Mouse (Mus musculus) intestine, postnatal 0 days (tissue): ENCODE results near the gene Eif3l. TPM values are rescaled to one million over a fixed set of nuclear protein-coding genes. Genes with fewer than 3 reads are reported as not detected.

Source experiments
- ATAC-seq: fragments of 200-750 bp; cut with Nextera tagmentation; 2 replicates; pipeline ENCODE4 v1.8.0; 2017; ENCODE audit warnings: mild to moderate bottlenecking, moderate TSS enrichment, moderate library complexity
- H3K27ac ChIP-seq: fragments of 300-500 bp; sonication (generic); 2 replicates; pipeline ENCODE4 v1.5.1; 2014; ENCODE audit warnings: mild to moderate bottlenecking, low read depth, low read length, moderate library complexity
- H3K27me3 ChIP-seq: fragments of 300-500 bp; sonication (generic); replicated peaks from 2 replicates; pipeline ENCODE4 v1.6.1; 2014; ENCODE audit warnings: low read length, mixed read lengths; ENCODE audit not compliant: control insufficient read depth, insufficient read depth
- H3K36me3 ChIP-seq: fragments of 300-500 bp; sonication (generic); 2 replicates; pipeline ENCODE4 v1.6.1; 2014; ENCODE audit warnings: mild to moderate bottlenecking, moderate library complexity; ENCODE audit not compliant: control insufficient read depth, insufficient read depth
- H3K4me1 ChIP-seq: fragments of 300-500 bp; sonication (generic); replicated peaks from 2 replicates; pipeline ENCODE4 v1.6.1; 2014; ENCODE audit warnings: antibody characterized with exemption, low read length, mixed read lengths; ENCODE audit not compliant: control insufficient read depth, insufficient read depth
- H3K4me2 ChIP-seq: fragments of 300-500 bp; sonication (generic); replicated peaks from 2 replicates; pipeline ENCODE4 v1.6.1; 2014; ENCODE audit warnings: low read depth, mild to moderate bottlenecking, moderate library complexity
- H3K4me3 ChIP-seq: fragments of 300-500 bp; sonication (generic); 2 replicates; pipeline ENCODE4 v1.5.1; 2014; ENCODE audit warnings: low read depth, low read length
- H3K9ac ChIP-seq: fragments of 300-500 bp; sonication (generic); 2 replicates; pipeline ENCODE4 v1.6.1; 2014; ENCODE audit warnings: mild to moderate bottlenecking, low read depth, low read length
- H3K9me3 ChIP-seq: fragments of 300-500 bp; sonication (generic); 2 replicates; pipeline ENCODE4 v1.6.1; 2016; ENCODE audit warnings: mixed run types; ENCODE audit not compliant: control insufficient read depth
- CTCF ChIP-seq: sonication (generic); IDR thresholded peaks from 2 replicates; pipeline ENCODE4 v1.5.1; 2016; ENCODE audit warnings: low read depth, mild to moderate bottlenecking, control low read depth, antibody characterized with exemption, moderate library complexity
- WGBS: fragments of 180-500 bp; shearing (Covaris S2); extraction: QIAGEN DNeasy Blood & Tissue Kit; methylation state at CpG from one replicate; pipeline ENCODE4 v1.1.7; 2014; 5-methylcytosine and 5-hydroxymethylcytosine counted together
- polyA plus RNA-seq: library from polyadenylated mRNA; unstranded; fragments of >200 nt; fragmentation: Nextera tagmentation; extraction: Ambion mirVana; gene quantifications from 2 replicates; pipeline ENCODE4 v1.2.1, GENCODE M21; 2015

Gene Eif3l
- polyA plus RNA-seq, 1 experiment from 2014 or later: 97.0 TPM

GRCm38 (mm10) chr15:79122119-79122518 lies 47.1 kb downstream of the Eif3l start:
- no peak overlapping the region for H3K4me2 ChIP-seq
- no peak overlapping the region for H3K27ac ChIP-seq
- no peaks in the 10 kb centered on the region for H3K27me3 ChIP-seq
- no peaks in the 10 kb centered on the region for H3K4me1 ChIP-seq
- no peak for ATAC-seq
- no peak overlapping the region for H3K9ac ChIP-seq
- TF ChIP-seq CTCF: no peak
- 84% methylated on average over 4 of the region's 4 CpGs for WGBS
- H3K9me3 ChIP-seq: no peaks in the 10 kb centered on the region
- H3K4me3 ChIP-seq: no peak overlapping the region
- peaks cover 88% of the 10 kb centered on the region for H3K36me3 ChIP-seq

DNA sequence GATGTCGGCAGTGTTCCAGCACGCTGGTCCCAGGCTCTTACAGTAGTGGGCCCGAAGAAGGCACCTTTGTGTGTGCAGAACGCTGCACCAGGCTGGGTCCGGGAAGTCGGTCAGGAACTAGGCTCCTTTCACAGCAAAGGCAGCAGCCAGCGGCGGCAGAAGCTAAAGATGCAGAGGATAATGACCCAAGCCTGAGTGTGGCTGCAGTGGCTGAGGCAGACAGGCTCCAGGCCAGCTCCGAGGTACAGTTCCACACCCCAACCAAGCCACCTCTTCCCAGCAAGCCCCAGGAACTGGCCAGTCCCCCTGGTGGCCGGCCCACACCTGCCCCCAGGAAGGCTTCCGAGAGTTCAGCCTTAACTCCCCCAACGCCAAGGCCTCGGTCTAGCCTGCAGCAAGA lies 47.6 kb downstream of the Eif3l start:
- peaks cover 88% of the 10 kb centered on the region for H3K36me3 ChIP-seq
- ATAC-seq: no peak
- no peak overlapping the region for H3K9ac ChIP-seq
- H3K4me1 ChIP-seq: no peaks in the 10 kb centered on the region
- H3K9me3 ChIP-seq: no peaks in the 10 kb centered on the region
- TF ChIP-seq CTCF: no peak
- H3K4me2 ChIP-seq: no peak overlapping the region
- no peaks in the 10 kb centered on the region for H3K27me3 ChIP-seq
- H3K27ac ChIP-seq: no peak overlapping the region
- 83% methylated on average over 13 of the region's 13 CpGs for WGBS
- no peak overlapping the region for H3K4me3 ChIP-seq

DNA sequence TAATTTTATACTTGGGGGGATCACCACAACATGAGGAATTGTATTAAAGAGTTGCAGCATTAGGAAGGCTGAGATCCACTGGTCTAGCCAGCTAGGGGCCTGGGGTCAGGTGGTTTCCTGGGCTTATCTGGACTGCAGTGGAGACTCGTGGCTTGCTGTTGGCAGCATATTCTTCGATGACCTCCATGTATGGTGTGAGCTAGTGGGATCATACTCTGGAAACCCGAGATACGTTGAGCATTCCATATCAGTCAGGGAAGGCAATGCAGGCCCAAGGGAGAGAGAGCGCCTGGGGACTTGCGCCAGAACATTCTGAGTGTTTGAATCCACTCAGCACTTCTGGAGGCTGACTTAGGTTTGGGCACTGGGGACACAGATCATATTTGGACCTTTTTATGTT lies 48.8 kb downstream of the Eif3l start:
- Histone ChIP-seq H3K27ac (no peak overlapping the region), H3K36me3 (peaks cover 88% of the 10 kb centered on the region), H3K9me3 (no peaks in the 10 kb centered on the region), H3K4me1 (no peaks in the 10 kb centered on the region), H3K27me3 (no peaks in the 10 kb centered on the region), H3K4me3 (no peak overlapping the region), H3K9ac (no peak overlapping the region), H3K4me2 (no peak overlapping the region)
- WGBS: 79% methylated on average over 6 of the region's 6 CpGs
- no peak for TF ChIP-seq CTCF
- no peak for ATAC-seq

DNA sequence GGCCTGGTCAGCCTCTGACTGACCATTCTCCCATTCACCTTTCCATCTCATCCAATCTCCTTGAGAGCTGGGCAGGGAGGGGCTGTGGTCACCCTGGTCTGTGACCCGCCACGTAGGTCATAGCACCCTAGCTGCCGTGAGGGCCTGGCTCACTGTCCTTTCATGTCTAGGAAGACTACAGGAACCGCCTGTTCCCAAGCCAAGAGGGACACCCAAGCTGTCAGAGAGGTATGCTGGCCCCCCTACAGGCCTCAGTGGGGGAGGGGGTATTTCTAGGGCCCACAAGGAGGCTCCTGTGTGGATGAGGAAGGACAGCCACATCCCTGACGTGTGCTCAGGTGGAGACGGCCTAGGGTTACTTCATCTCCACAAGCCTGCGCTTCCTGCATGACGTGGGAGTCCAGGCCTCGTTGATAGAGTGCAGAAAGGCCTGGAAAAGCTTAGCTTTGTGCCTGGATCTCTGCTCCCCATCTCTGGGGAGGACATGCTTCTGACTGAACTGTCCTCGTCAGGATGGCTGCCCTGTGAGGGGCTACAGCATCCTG lies 49.4 kb downstream of the Eif3l start:
- no peak for ATAC-seq
- H3K9ac ChIP-seq: no peak overlapping the region
- H3K9me3 ChIP-seq: no peaks in the 10 kb centered on the region
- H3K4me1 ChIP-seq: no peaks in the 10 kb centered on the region
- 87% methylated on average over 10 of the region's 10 CpGs for WGBS
- no peak overlapping the region for H3K4me2 ChIP-seq
- no peaks in the 10 kb centered on the region for H3K27me3 ChIP-seq
- TF ChIP-seq CTCF: no peak
- no peak overlapping the region for H3K27ac ChIP-seq
- H3K4me3 ChIP-seq: no peak overlapping the region
- peaks cover 86% of the 10 kb centered on the region for H3K36me3 ChIP-seq

DNA sequence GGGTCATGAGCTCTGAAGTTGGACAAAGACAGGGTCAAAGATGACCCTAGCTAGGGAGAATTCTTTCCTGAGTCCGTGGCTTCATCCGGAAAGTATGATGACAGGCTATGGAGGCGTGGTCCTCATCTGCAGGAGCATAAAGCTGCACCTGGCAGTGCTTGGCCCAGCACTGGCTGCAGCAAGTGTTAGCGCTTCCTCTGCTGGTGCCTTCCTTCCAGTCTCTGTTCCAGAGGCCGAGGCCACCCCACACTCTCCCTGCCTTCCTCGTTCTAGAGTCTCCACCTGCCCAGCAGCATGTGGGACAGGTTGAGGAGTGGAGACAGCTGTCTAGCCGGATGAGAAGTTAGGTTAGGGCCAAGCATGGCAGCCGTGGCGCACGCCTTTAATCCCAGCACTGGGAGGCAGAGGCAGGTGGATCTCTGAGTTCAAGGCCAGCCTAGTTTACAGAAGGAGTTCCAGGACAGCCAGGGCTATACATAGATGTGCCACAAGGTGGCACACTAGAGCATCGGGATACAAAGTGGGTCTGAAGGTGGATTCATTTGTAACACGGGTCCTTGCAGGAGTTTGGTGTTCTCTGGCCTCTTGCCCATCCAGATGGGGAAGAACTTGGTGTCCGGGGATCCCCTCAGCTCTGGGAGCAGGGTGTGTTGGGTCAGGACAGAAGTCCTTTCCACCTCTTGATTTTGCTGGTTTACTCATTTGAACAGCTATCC lies 51.4 kb downstream of the Eif3l start:
- 75% methylated on average over 13 of the region's 13 CpGs for WGBS
- H3K4me2 ChIP-seq: no peak overlapping the region
- ATAC-seq: no peak
- no peak overlapping the region for H3K27ac ChIP-seq
- no peaks in the 10 kb centered on the region for H3K27me3 ChIP-seq
- H3K9me3 ChIP-seq: no peaks in the 10 kb centered on the region
- H3K4me1 ChIP-seq: no peaks in the 10 kb centered on the region
- peak; percentile 81 for TF ChIP-seq CTCF
- H3K4me3 ChIP-seq: no peak overlapping the region
- peaks cover 85% of the 10 kb centered on the region for H3K36me3 ChIP-seq
- no peak overlapping the region for H3K9ac ChIP-seq

DNA sequence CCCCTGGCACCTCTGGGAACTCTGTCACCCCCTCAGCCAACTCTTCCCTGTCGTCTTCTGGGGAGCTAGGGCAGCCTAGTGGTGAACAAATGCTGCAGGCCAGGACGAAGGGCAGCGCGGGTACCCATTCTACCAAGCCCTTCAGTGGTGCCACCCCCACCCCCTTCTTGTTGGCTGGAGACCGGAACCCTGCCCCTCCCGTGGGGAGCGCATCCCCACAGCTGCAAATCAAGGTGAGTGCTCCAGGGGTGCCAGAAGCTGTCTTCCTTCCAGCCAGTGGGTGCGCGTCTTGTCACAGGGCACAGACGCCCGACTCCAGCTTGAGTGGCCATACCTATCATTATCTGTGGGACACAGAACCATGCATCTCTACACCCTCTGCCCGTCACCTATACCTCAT lies 52.1 kb downstream of the Eif3l start:
- H3K9ac ChIP-seq: no peak overlapping the region
- no peak for ATAC-seq
- no peak for TF ChIP-seq CTCF
- H3K4me3 ChIP-seq: no peak overlapping the region
- no peak overlapping the region for H3K4me2 ChIP-seq
- H3K27me3 ChIP-seq: no peaks in the 10 kb centered on the region
- no peak overlapping the region for H3K27ac ChIP-seq
- H3K36me3 ChIP-seq: peaks cover 83% of the 10 kb centered on the region
- H3K9me3 ChIP-seq: no peaks in the 10 kb centered on the region
- WGBS: 95% methylated on average over 12 of the region's 12 CpGs
- no peaks in the 10 kb centered on the region for H3K4me1 ChIP-seq
